Mouse (Mus musculus): ENCODE results near the gene Rhbdl3.

GRCm38 (mm10) chr11:80299513-80300235, 1.0 kb upstream of the Rhbdl3 start:
- no peak for TF ChIP-seq MXI1 (IDR thresholded peaks at IDR 0.05; ENCODE audit: low read depth, low read length)
- TF ChIP-seq MEF2A (IDR thresholded peaks at IDR 0.05; ENCODE audit: borderline replicate concordance, low read depth, low read length): no peak
- no peak for TF ChIP-seq CTCF (conservative IDR thresholded peaks at IDR 0.05 in 1 of 2, IDR thresholded peaks at IDR 0.05 in 1 of 2; ENCODE audit: low read depth in 2 of 2, low read length in 2 of 2)
- TF ChIP-seq TCF12 (IDR thresholded peaks at IDR 0.05; ENCODE audit: low read depth, low read length): no peak
- no peak for TF ChIP-seq JUN (IDR thresholded peaks at IDR 0.05; ENCODE audit: insufficient read depth, low read depth, low read length)
- no peak for TF ChIP-seq POLR2A (IDR thresholded peaks at IDR 0.05; ENCODE audit: low read depth, low read length)

Data from CH12.LX (cell line).